Mouse (Mus musculus): ENCODE results near the gene Ciao2b.

GRCm38 (mm10) chr8:104613119-104613518 is 28.6 kb downstream of the Ciao2b start:
- TF ChIP-seq POLR2A (IDR thresholded peaks at IDR 0.05; ENCODE audit: low read depth, low read length) (no peak), E2F4 (IDR thresholded peaks at IDR 0.05; ENCODE audit: insufficient replicate concordance, low read depth, low read length) (no peak), SIN3A (IDR thresholded peaks at IDR 0.05; ENCODE audit: low read length) (no peak), ZMIZ1 (IDR thresholded peaks at IDR 0.05; ENCODE audit: low read depth, low read length) (no peak), GABPA (IDR thresholded peaks at IDR 0.05; ENCODE audit: insufficient replicate concordance, low read depth, low read length) (no peak), BHLHE40 (IDR thresholded peaks at IDR 0.05; ENCODE audit: low read depth, low read length) (no peak), MAX (IDR thresholded peaks at IDR 0.05; ENCODE audit: low read length) (no peak), CHD2 (IDR thresholded peaks at IDR 0.05; ENCODE audit: low read length) (no peak), CTCF (conservative IDR thresholded peaks at IDR 0.05 in 1 of 2, IDR thresholded peaks at IDR 0.05 in 1 of 2; ENCODE audit: low read depth in 2 of 2, low read length in 2 of 2) (no peak), PAX5 (IDR thresholded peaks at IDR 0.05; ENCODE audit: low read length) (no peak), ZNF384 (IDR thresholded peaks at IDR 0.05; ENCODE audit: low read depth, low read length) (no peak)

All from CH12.LX (cell line).